Mouse (Mus musculus) thymus, postnatal 14 days (tissue): ENCODE data around the gene 4930503B20Rik.

Experiments
- DNase-seq: peaks from one replicate; pipeline ENCODE4 v3.0.0; 2021

4930503B20Rik gene

GRCm38 (mm10) chr3:146649311-146649894 is 1.7 kb downstream of the 4930503B20Rik start:
- no peak for DNase-seq

GRCm38 (mm10) chr3:146641818-146642427 is 9.2 kb downstream of the 4930503B20Rik start:
- no peak for DNase-seq

- no peak for DNase-seq
These were observed 18.6 kb downstream of the 4930503B20Rik start for GRCm38 (mm10) chr3:146632506-146632905.

GRCm38 (mm10) chr3:146628227-146628982 is 22.7 kb downstream of the 4930503B20Rik start:
- DNase-seq, result no peak

- no peak for DNase-seq
These were observed 25.4 kb downstream of the 4930503B20Rik start for GRCm38 (mm10) chr3:146625766-146626165.

- no peak for DNase-seq
These were observed 29.2 kb downstream of the 4930503B20Rik start for GRCm38 (mm10) chr3:146621966-146622365.

- DNase-seq, result no peak
These were observed 30.4 kb downstream of the 4930503B20Rik start for GRCm38 (mm10) chr3:146620555-146621249.

GRCm38 (mm10) chr3:146620101-146620500 is 31.0 kb downstream of the 4930503B20Rik start:
- DNase-seq, result no peak

GRCm38 (mm10) chr3:146618357-146618756 is 32.8 kb downstream of the 4930503B20Rik start:
- DNase-seq, result no peak

GRCm38 (mm10) chr3:146617946-146618345 is 33.2 kb downstream of the 4930503B20Rik start:
- DNase-seq, result no peak

GRCm38 (mm10) chr3:146616533-146617283 is 34.4 kb downstream of the 4930503B20Rik start:
- no peak for DNase-seq

- DNase-seq, result no peak
These were observed 35.6 kb downstream of the 4930503B20Rik start, which contains the start of gene Dnase2b for GRCm38 (mm10) chr3:146615496-146615895. Gene Dnase2b, minus strand, starts transcription at chr3:146615596.

- DNase-seq, result no peak
These were observed 39.3 kb downstream of the 4930503B20Rik start for GRCm38 (mm10) chr3:146611821-146612220.

GRCm38 (mm10) chr3:146611261-146611660 is 39.9 kb downstream of the 4930503B20Rik start:
- DNase-seq, result no peak

GRCm38 (mm10) chr3:146610322-146610721 is 40.8 kb downstream of the 4930503B20Rik start:
- no peak for DNase-seq

GRCm38 (mm10) chr3:146607368-146607767 is 43.7 kb downstream of the 4930503B20Rik start:
- DNase-seq, result no peak

GRCm38 (mm10) chr3:146604647-146605046 is 46.5 kb downstream of the 4930503B20Rik start:
- no peak for DNase-seq

- no peak for DNase-seq
These were observed 48.6 kb downstream of the 4930503B20Rik start for GRCm38 (mm10) chr3:146602531-146602930.

- DNase-seq, result no peak
These were observed 49.9 kb downstream of the 4930503B20Rik start for GRCm38 (mm10) chr3:146601205-146601604.

GRCm38 (mm10) chr3:146599198-146599900 is 51.8 kb downstream of the 4930503B20Rik start:
- no peak for DNase-seq

GRCm38 (mm10) chr3:146598411-146598810 is 52.7 kb downstream of the 4930503B20Rik start:
- DNase-seq, result no peak

GRCm38 (mm10) chr3:146596864-146597263 is 54.3 kb downstream of the 4930503B20Rik start:
- no peak for DNase-seq
